Mouse (Mus musculus) kidney, embryonic 14.5 days (tissue): ENCODE measurements around the gene Slc25a10. TPM values are rescaled to one million over a fixed set of nuclear protein-coding genes. Genes with fewer than 3 reads are reported as not detected.

Source experiments
- polyA plus RNA-seq: library from polyadenylated mRNA; unstranded; fragments of >200 nt; fragmentation: Nextera tagmentation; extraction: Ambion mirVana; gene quantifications from 2 replicates; pipeline ENCODE4 v1.2.1, GENCODE M21; 2014

Gene Slc25a10
- polyA plus RNA-seq, 1 experiment from 2014 or later = 79.1 TPM

Other genes starting within 250 kb of the Slc25a10 start
- 2,303 and 2,603 TPM in 2 replicates for gene Actg1, start 143.3 kb upstream of the Slc25a10 start, polyA plus RNA-seq
- gene Fscn2, start 130.3 kb upstream of the Slc25a10 start, polyA plus RNA-seq = 0.62 and 1.6 TPM in 2 replicates
- gene Faap100, start 113.1 kb upstream of the Slc25a10 start, polyA plus RNA-seq = 32.1 and 40.3 TPM in 2 replicates
- 25.0 and 45.4 TPM in 2 replicates for gene Nploc4, start 54.1 kb upstream of the Slc25a10 start, polyA plus RNA-seq
- not detected in 2 replicates for gene Tspan10, start 49.2 kb upstream of the Slc25a10 start, polyA plus RNA-seq
- gene Pde6g, start 38.3 kb upstream of the Slc25a10 start, polyA plus RNA-seq = 0.17 and 0.20 TPM in 2 replicates
- gene Oxld1, start 33.8 kb upstream of the Slc25a10 start, polyA plus RNA-seq = 14.8 and 18.2 TPM in 2 replicates
- gene Ccdc137, start 33.7 kb upstream of the Slc25a10 start, polyA plus RNA-seq = 27.4 and 32.8 TPM in 2 replicates
- gene Arl16, start 24.2 kb upstream of the Slc25a10 start, polyA plus RNA-seq = 46.4 and 51.5 TPM in 2 replicates
- 176 and 218 TPM in 2 replicates for gene Mrpl12, start 7.2 kb upstream of the Slc25a10 start, polyA plus RNA-seq
- 2.0 and 2.4 TPM in 2 replicates for gene Gcgr, start 38.9 kb downstream of the Slc25a10 start, polyA plus RNA-seq
- gene Mcrip1, start 57.9 kb downstream of the Slc25a10 start, polyA plus RNA-seq = 236 and 265 TPM in 2 replicates
- gene Ppp1r27, start 59.3 kb downstream of the Slc25a10 start, polyA plus RNA-seq = 0.58 and 0.89 TPM in 2 replicates
- gene P4hb, start 81.4 kb downstream of the Slc25a10 start, polyA plus RNA-seq = 558 and 716 TPM in 2 replicates
- 454 and 612 TPM in 2 replicates for gene Arhgdia, start 89.8 kb downstream of the Slc25a10 start, polyA plus RNA-seq
- gene Alyref, start 106.5 kb downstream of the Slc25a10 start, polyA plus RNA-seq = 594 and 799 TPM in 2 replicates
- gene Anapc11, start 106.6 kb downstream of the Slc25a10 start, polyA plus RNA-seq = 212 and 242 TPM in 2 replicates
- gene Npb, start 116.6 kb downstream of the Slc25a10 start, polyA plus RNA-seq = 14.8 and 19.5 TPM in 2 replicates
- 82.7 and 83.5 TPM in 2 replicates for gene Pcyt2, start 126.1 kb downstream of the Slc25a10 start, polyA plus RNA-seq
- 23.8 and 28.6 TPM in 2 replicates for gene Sirt7, start 133.4 kb downstream of the Slc25a10 start, polyA plus RNA-seq
- gene Mafg, start 141.8 kb downstream of the Slc25a10 start, polyA plus RNA-seq = 26.9 and 27.9 TPM in 2 replicates
- 19.9 and 21.8 TPM in 2 replicates for gene Pycr1, start 151.9 kb downstream of the Slc25a10 start, polyA plus RNA-seq
- not detected in 2 replicates for gene Myadml2, start 156.3 kb downstream of the Slc25a10 start, polyA plus RNA-seq
- 6.9 and 9.9 TPM in 2 replicates for gene Notum, start 169.3 kb downstream of the Slc25a10 start, polyA plus RNA-seq
- 107 and 124 TPM in 2 replicates for gene Aspscr1, start 181.1 kb downstream of the Slc25a10 start, polyA plus RNA-seq
- gene Cenpx, start 221.9 kb downstream of the Slc25a10 start, polyA plus RNA-seq = 157 and 195 TPM in 2 replicates
- gene Lrrc45, start 222.1 kb downstream of the Slc25a10 start, polyA plus RNA-seq = 41.9 and 43.1 TPM in 2 replicates
- gene Rac3, start 229.6 kb downstream of the Slc25a10 start, polyA plus RNA-seq = 5.0 and 28.7 TPM in 2 replicates
- gene Dcxr, start 235.4 kb downstream of the Slc25a10 start, polyA plus RNA-seq = 21.1 and 23.2 TPM in 2 replicates
- gene Cbr2, start 240.3 kb downstream of the Slc25a10 start, polyA plus RNA-seq = 0.47 TPM in 1 of 2 replicates, not detected in the other